Mouse (Mus musculus): ENCODE results near the gene Esr1. TPM values are rescaled to one million over a fixed set of nuclear protein-coding genes. Genes with fewer than 3 reads are reported as not detected.

Esr1 gene
- polyA plus RNA-seq, 1 experiment = 0.40 TPM

DNA sequence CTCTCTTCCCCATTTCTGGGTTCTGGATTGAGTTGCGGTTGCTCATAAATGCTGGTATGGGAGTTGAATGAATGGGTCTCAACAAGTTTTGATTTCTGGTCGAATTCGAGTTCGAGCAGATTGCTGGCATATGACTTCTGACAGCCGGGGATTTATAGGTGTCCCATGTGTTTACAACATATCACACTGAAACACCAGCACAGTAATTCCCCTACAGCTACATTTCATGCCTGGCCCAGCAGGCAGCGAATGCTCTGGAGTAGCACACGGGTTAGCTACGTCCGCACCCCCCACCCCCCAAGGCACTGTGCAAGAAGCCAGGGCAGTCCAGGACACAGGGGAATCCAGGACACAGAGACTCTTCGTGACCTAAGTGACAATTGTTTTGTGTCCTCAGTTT lies 102.0 kb downstream of the Esr1 start:
- H3K79me3 ChIP-seq (ENCODE audit: low read depth) = no peaks in the 10 kb centered on the region
- TF ChIP-seq CTCF (IDR thresholded peaks at IDR 0.05; ENCODE audit: control insufficient read depth, insufficient read depth, insufficient read length) = no peak
- no peak for TF ChIP-seq MYOG (IDR thresholded peaks at IDR 0.05; ENCODE audit: control insufficient read depth, extremely low read depth, insufficient read length)
- no peak for TF ChIP-seq MAX (IDR thresholded peaks at IDR 0.05)
- TF ChIP-seq USF1 (IDR thresholded peaks at IDR 0.05; ENCODE audit: low read depth) = no peak
- no peak overlapping the region for H3ac ChIP-seq (ENCODE audit: control insufficient read depth, insufficient read length, low read depth)
- H3K79me2 ChIP-seq (ENCODE audit: control insufficient read depth, insufficient read depth) = no peaks in the 10 kb centered on the region
- no peaks in the 10 kb centered on the region for H3K27me3 ChIP-seq (ENCODE audit: control insufficient read depth, insufficient read depth, insufficient read length)
- H3K4me3 ChIP-seq (ENCODE audit: insufficient read depth, poor library complexity, severe bottlenecking) = no peak overlapping the region
- no peaks in the 10 kb centered on the region for H3K36me3 ChIP-seq (ENCODE audit: control insufficient read depth, insufficient read depth)

DNA sequence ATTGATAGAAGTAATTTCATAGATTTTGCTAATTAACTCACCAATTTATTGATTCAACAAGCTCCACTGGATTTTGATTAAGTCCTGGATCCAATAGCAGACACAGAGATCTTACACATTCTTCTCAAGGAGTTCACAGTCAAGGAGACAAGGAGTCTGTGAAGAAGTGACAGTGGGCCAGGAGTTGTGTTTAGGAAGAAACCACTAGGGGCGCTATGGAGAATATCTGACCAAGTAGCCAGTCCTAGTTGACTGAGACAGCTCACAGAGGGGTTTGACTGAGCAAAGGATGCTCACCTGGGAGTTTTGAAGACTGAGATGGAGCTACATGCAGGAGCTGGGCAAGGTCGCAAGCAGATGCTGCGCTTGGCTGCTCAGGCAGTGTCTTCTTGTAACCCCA lies 113.5 kb downstream of the Esr1 start:
- no peaks in the 10 kb centered on the region for H3K79me3 ChIP-seq (ENCODE audit: low read depth)
- no peak overlapping the region for H3ac ChIP-seq (ENCODE audit: control insufficient read depth, insufficient read length, low read depth)
- TF ChIP-seq MAX (IDR thresholded peaks at IDR 0.05) (no peak), CTCF (IDR thresholded peaks at IDR 0.05; ENCODE audit: control insufficient read depth, insufficient read depth, insufficient read length) (no peak), MYOD1 (IDR thresholded peaks at IDR 0.05; ENCODE audit: control insufficient read depth, insufficient read length, low read depth) (no peak), MYOG (IDR thresholded peaks at IDR 0.05; ENCODE audit: control insufficient read depth, extremely low read depth, insufficient read length) (no peak), USF1 (IDR thresholded peaks at IDR 0.05; ENCODE audit: low read depth) (no peak), FOSL1 (IDR thresholded peaks at IDR 0.05; ENCODE audit: insufficient read depth, low read length, poor library complexity, severe bottlenecking) (no peak), CEBPB (IDR thresholded peaks at IDR 0.05; ENCODE audit: low read depth) (no peak)
- no peak overlapping the region for H3K4me3 ChIP-seq (ENCODE audit: insufficient read depth, poor library complexity, severe bottlenecking)
- H3K79me2 ChIP-seq (ENCODE audit: control insufficient read depth, insufficient read depth) = no peaks in the 10 kb centered on the region
- H3K36me3 ChIP-seq (ENCODE audit: control insufficient read depth, insufficient read depth) = no peaks in the 10 kb centered on the region
- H3K27me3 ChIP-seq (ENCODE audit: control insufficient read depth, insufficient read depth, insufficient read length) = no peaks in the 10 kb centered on the region

DNA sequence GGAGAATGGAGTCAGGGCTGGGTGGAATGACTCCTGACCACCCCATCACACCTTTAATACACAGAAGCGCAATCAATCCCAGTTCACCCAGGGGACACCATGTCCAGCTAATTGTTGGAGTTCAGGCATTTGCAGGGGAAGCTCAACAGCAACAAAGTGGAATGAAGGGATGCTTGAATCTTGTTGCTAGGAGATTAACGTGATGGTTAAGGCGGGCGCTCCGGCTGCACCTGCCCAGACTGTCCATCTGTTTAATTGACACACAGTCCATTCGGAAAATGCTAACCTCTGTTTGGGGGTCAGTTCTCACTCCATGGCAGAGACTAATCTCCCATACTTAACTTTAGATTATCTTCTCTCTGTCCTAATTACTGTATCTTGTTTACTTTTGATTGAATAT lies 114.7 kb downstream of the Esr1 start:
- no peaks in the 10 kb centered on the region for H3K79me2 ChIP-seq (ENCODE audit: control insufficient read depth, insufficient read depth)
- no peaks in the 10 kb centered on the region for H3K36me3 ChIP-seq (ENCODE audit: control insufficient read depth, insufficient read depth)
- no peak overlapping the region for H3K4me3 ChIP-seq (ENCODE audit: insufficient read depth, poor library complexity, severe bottlenecking)
- no peaks in the 10 kb centered on the region for H3K27me3 ChIP-seq (ENCODE audit: control insufficient read depth, insufficient read depth, insufficient read length)
- no peak overlapping the region for H3ac ChIP-seq (ENCODE audit: control insufficient read depth, insufficient read length, low read depth)
- no peaks in the 10 kb centered on the region for H3K79me3 ChIP-seq (ENCODE audit: low read depth)
- TF ChIP-seq CEBPB (IDR thresholded peaks at IDR 0.05; ENCODE audit: low read depth) (no peak), MYOD1 (IDR thresholded peaks at IDR 0.05; ENCODE audit: control insufficient read depth, insufficient read length, low read depth) (no peak), USF1 (IDR thresholded peaks at IDR 0.05; ENCODE audit: low read depth) (no peak), CTCF (IDR thresholded peaks at IDR 0.05; ENCODE audit: control insufficient read depth, insufficient read depth, insufficient read length) (no peak), MYOG (IDR thresholded peaks at IDR 0.05; ENCODE audit: control insufficient read depth, extremely low read depth, insufficient read length) (no peak), FOSL1 (IDR thresholded peaks at IDR 0.05; ENCODE audit: insufficient read depth, low read length, poor library complexity, severe bottlenecking) (no peak)

DNA sequence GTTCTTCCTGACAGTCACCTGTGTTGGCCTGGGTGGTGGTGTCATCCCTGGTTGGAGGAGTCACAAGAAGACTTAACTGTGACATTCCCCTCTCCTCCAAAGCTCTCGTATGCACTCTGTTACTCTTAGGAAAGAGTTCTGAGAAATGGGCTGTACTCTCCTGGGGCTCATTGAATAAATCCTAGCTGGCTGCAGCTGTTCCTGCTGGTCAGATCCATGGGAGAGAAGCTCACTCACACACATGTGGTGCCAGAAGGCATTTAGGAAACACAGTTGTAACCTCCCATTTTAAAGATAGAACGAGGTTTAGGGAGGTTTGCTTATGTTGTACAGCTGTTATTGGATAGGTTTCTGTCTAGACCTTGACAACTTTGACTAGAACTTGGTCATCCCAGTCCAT lies 120.9 kb downstream of the Esr1 start:
- H3K79me3 ChIP-seq (ENCODE audit: low read depth) = no peaks in the 10 kb centered on the region
- H3ac ChIP-seq (ENCODE audit: control insufficient read depth, insufficient read length, low read depth) = no peak overlapping the region
- H3K79me2 ChIP-seq (ENCODE audit: control insufficient read depth, insufficient read depth) = no peaks in the 10 kb centered on the region
- TF ChIP-seq MAX (IDR thresholded peaks at IDR 0.05) = no peak
- TF ChIP-seq MYOD1 (IDR thresholded peaks at IDR 0.05; ENCODE audit: control insufficient read depth, insufficient read length, low read depth) = peak; percentile 32
- TF ChIP-seq FOSL1 (IDR thresholded peaks at IDR 0.05; ENCODE audit: insufficient read depth, low read length, poor library complexity, severe bottlenecking) = no peak
- H3K36me3 ChIP-seq (ENCODE audit: control insufficient read depth, insufficient read depth) = no peaks in the 10 kb centered on the region
- H3K4me3 ChIP-seq (ENCODE audit: insufficient read depth, poor library complexity, severe bottlenecking) = no peak overlapping the region
- no peaks in the 10 kb centered on the region for H3K27me3 ChIP-seq (ENCODE audit: control insufficient read depth, insufficient read depth, insufficient read length)

DNA sequence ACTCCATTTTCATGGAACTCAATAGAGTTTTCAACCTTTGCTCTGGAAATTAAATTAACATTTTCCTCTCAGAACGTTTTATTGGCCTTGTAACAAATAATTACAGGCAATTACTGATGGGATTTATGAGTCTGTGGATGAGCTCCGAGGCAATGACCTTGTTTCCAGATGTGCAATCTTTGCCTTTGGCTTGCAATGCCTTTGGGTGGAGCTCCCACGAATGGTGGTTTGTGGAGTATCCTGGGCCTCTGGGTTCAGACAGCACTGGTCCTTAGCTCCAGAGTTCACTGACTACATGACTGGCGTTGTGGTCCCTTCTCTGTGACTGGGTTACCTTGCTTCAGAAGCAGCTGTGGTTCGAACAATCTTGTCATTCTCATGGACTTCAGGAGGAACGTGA lies 122.6 kb downstream of the Esr1 start:
- Histone ChIP-seq H3K4me3 (ENCODE audit: insufficient read depth, poor library complexity, severe bottlenecking) (no peak overlapping the region), H3K36me3 (ENCODE audit: control insufficient read depth, insufficient read depth) (no peaks in the 10 kb centered on the region), H3ac (ENCODE audit: control insufficient read depth, insufficient read length, low read depth) (no peak overlapping the region), H3K79me2 (ENCODE audit: control insufficient read depth, insufficient read depth) (no peaks in the 10 kb centered on the region), H3K27me3 (ENCODE audit: control insufficient read depth, insufficient read depth, insufficient read length) (no peaks in the 10 kb centered on the region), H3K79me3 (ENCODE audit: low read depth) (no peaks in the 10 kb centered on the region)
- TF ChIP-seq MYOG (IDR thresholded peaks at IDR 0.05; ENCODE audit: control insufficient read depth, extremely low read depth, insufficient read length) (no peak), FOSL1 (IDR thresholded peaks at IDR 0.05; ENCODE audit: insufficient read depth, low read length, poor library complexity, severe bottlenecking) (no peak), CEBPB (IDR thresholded peaks at IDR 0.05; ENCODE audit: low read depth) (no peak), MAX (IDR thresholded peaks at IDR 0.05) (no peak), MYOD1 (IDR thresholded peaks at IDR 0.05; ENCODE audit: control insufficient read depth, insufficient read length, low read depth) (no peak), USF1 (IDR thresholded peaks at IDR 0.05; ENCODE audit: low read depth) (no peak), CTCF (IDR thresholded peaks at IDR 0.05; ENCODE audit: control insufficient read depth, insufficient read depth, insufficient read length) (no peak)

DNA sequence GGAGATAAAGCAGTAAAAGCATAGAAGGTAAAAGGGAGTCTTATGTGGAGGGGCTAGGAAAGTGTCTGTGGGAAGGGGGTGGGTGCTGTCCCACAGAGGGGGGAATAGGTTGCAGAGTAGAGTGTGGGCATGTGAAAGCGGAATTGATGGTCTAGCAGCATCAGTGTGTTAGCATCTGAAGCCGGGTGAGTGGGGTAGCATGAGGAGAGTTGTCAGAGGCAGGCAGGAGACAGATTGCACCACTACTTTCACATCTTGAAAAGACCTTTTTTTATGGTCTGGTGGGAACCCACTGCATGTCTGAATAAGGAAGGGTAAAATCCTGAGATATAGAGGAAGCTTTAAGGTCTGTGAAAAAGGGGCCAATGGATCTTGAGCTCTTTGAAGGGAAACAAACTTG lies 123.5 kb downstream of the Esr1 start:
- Histone ChIP-seq H3K4me3 (ENCODE audit: insufficient read depth, poor library complexity, severe bottlenecking) (no peak overlapping the region), H3K79me2 (ENCODE audit: control insufficient read depth, insufficient read depth) (no peaks in the 10 kb centered on the region), H3K36me3 (ENCODE audit: control insufficient read depth, insufficient read depth) (no peaks in the 10 kb centered on the region), H3K79me3 (ENCODE audit: low read depth) (no peaks in the 10 kb centered on the region), H3K27me3 (ENCODE audit: control insufficient read depth, insufficient read depth, insufficient read length) (no peaks in the 10 kb centered on the region), H3ac (ENCODE audit: control insufficient read depth, insufficient read length, low read depth) (no peak overlapping the region)
- TF ChIP-seq MYOG (IDR thresholded peaks at IDR 0.05; ENCODE audit: control insufficient read depth, extremely low read depth, insufficient read length) (no peak), MAX (IDR thresholded peaks at IDR 0.05) (no peak), CEBPB (IDR thresholded peaks at IDR 0.05; ENCODE audit: low read depth) (no peak), CTCF (IDR thresholded peaks at IDR 0.05; ENCODE audit: control insufficient read depth, insufficient read depth, insufficient read length) (no peak), USF1 (IDR thresholded peaks at IDR 0.05; ENCODE audit: low read depth) (no peak), FOSL1 (IDR thresholded peaks at IDR 0.05; ENCODE audit: insufficient read depth, low read length, poor library complexity, severe bottlenecking) (no peak), MYOD1 (IDR thresholded peaks at IDR 0.05; ENCODE audit: control insufficient read depth, insufficient read length, low read depth) (no peak)
